Mouse (Mus musculus): ENCODE data around the gene E030018B13Rik. TPM values are rescaled to one million over a fixed set of nuclear protein-coding genes. Genes with fewer than 3 reads are reported as not detected.
A peak's percentile ranks its signal among the peaks of the same experiment; 100 is the strongest.

The E030018B13Rik gene
- polyA plus RNA-seq, 1 experiment from 2014 or later = 0.18 TPM

- no peak overlapping the region for H3K27ac ChIP-seq (ENCODE audit: low read length)
- no peaks in the 10 kb centered on the region for H3K9me3 ChIP-seq (replicated peaks; ENCODE audit: control insufficient read depth, low read length)
- no peak overlapping the region for H3K4me2 ChIP-seq (ENCODE audit: low read depth, low read length)
- H3K4me1 ChIP-seq (ENCODE audit: control insufficient read depth, insufficient read depth, low read length) = no peaks in the 10 kb centered on the region
- no peak for ATAC-seq (replicated peaks; ENCODE audit: extremely low read depth, insufficient read depth, low FRiP score)
- H3K9ac ChIP-seq (ENCODE audit: low read length) = no peak overlapping the region
- no peaks in the 10 kb centered on the region for H3K36me3 ChIP-seq (ENCODE audit: control insufficient read depth, insufficient read depth)
- H3K27me3 ChIP-seq (ENCODE audit: control insufficient read depth, insufficient read depth, low read length) = no peaks in the 10 kb centered on the region
- 59% methylated on average over 11 of the region's 11 CpGs for WGBS
- no peak overlapping the region for H3K4me3 ChIP-seq (ENCODE audit: low read length)
These were observed 31.1 kb downstream of the E030018B13Rik start for GRCm38 (mm10) chr7:63947514-63948487.

GRCm38 (mm10) chr7:63949176-63949575 is 32.5 kb downstream of the E030018B13Rik start:
- no peaks in the 10 kb centered on the region for H3K27me3 ChIP-seq (ENCODE audit: control insufficient read depth, insufficient read depth, low read length)
- no peaks in the 10 kb centered on the region for H3K9me3 ChIP-seq (replicated peaks; ENCODE audit: control insufficient read depth, low read length)
- no peaks in the 10 kb centered on the region for H3K4me1 ChIP-seq (ENCODE audit: control insufficient read depth, insufficient read depth, low read length)
- no peaks in the 10 kb centered on the region for H3K36me3 ChIP-seq (ENCODE audit: control insufficient read depth, insufficient read depth)
- ATAC-seq (replicated peaks; ENCODE audit: extremely low read depth, insufficient read depth, low FRiP score) = no peak
- 74% methylated on average over 3 of the region's 3 CpGs for WGBS
- no peak overlapping the region for H3K9ac ChIP-seq (ENCODE audit: low read length)
- H3K27ac ChIP-seq (ENCODE audit: low read length) = no peak overlapping the region
- H3K4me3 ChIP-seq (ENCODE audit: low read length) = no peak overlapping the region
- no peak overlapping the region for H3K4me2 ChIP-seq (ENCODE audit: low read depth, low read length)

GRCm38 (mm10) chr7:63950931-63951607 is 34.4 kb downstream of the E030018B13Rik start:
- Histone ChIP-seq H3K27ac (ENCODE audit: low read length) (no peak overlapping the region), H3K9ac (ENCODE audit: low read length) (no peak overlapping the region), H3K4me2 (ENCODE audit: low read depth, low read length) (no peak overlapping the region), H3K27me3 (ENCODE audit: control insufficient read depth, insufficient read depth, low read length) (no peaks in the 10 kb centered on the region), H3K4me3 (ENCODE audit: low read length) (no peak overlapping the region), H3K9me3 (replicated peaks; ENCODE audit: control insufficient read depth, low read length) (no peaks in the 10 kb centered on the region), H3K4me1 (ENCODE audit: control insufficient read depth, insufficient read depth, low read length) (peaks cover 3% of the 10 kb centered on the region; the same call in 1 of the 2 replicates), H3K36me3 (ENCODE audit: control insufficient read depth, insufficient read depth) (no peaks in the 10 kb centered on the region)
- 68% methylated on average over 10 of the region's 10 CpGs for WGBS
- ATAC-seq (replicated peaks; ENCODE audit: extremely low read depth, insufficient read depth, low FRiP score) = no peak

GRCm38 (mm10) chr7:63952077-63952898 is 35.6 kb downstream of the E030018B13Rik start:
- Histone ChIP-seq H3K4me3 (ENCODE audit: low read length) (no peak overlapping the region), H3K9me3 (replicated peaks; ENCODE audit: control insufficient read depth, low read length) (no peaks in the 10 kb centered on the region), H3K4me2 (ENCODE audit: low read depth, low read length) (no peak overlapping the region), H3K36me3 (ENCODE audit: control insufficient read depth, insufficient read depth) (no peaks in the 10 kb centered on the region), H3K27me3 (ENCODE audit: control insufficient read depth, insufficient read depth, low read length) (no peaks in the 10 kb centered on the region), H3K27ac (ENCODE audit: low read length) (no peak overlapping the region), H3K9ac (ENCODE audit: low read length) (no peak overlapping the region), H3K4me1 (ENCODE audit: control insufficient read depth, insufficient read depth, low read length) (peaks cover 13% of the 10 kb centered on the region; the same call in 1 of the 2 replicates)
- 63% methylated on average over 7 of the region's 7 CpGs for WGBS
- no peak for ATAC-seq (replicated peaks; ENCODE audit: extremely low read depth, insufficient read depth, low FRiP score)

GRCm38 (mm10) chr7:63955440-63955839 is 38.8 kb downstream of the E030018B13Rik start:
- Histone ChIP-seq H3K4me1 (ENCODE audit: control insufficient read depth, insufficient read depth, low read length) (peaks cover 13% of the 10 kb centered on the region; the same call in 1 of the 2 replicates), H3K9me3 (replicated peaks; ENCODE audit: control insufficient read depth, low read length) (no peaks in the 10 kb centered on the region), H3K27ac (ENCODE audit: low read length) (no peak overlapping the region), H3K36me3 (ENCODE audit: control insufficient read depth, insufficient read depth) (no peaks in the 10 kb centered on the region), H3K27me3 (ENCODE audit: control insufficient read depth, insufficient read depth, low read length) (no peaks in the 10 kb centered on the region), H3K4me3 (ENCODE audit: low read length) (no peak overlapping the region), H3K4me2 (ENCODE audit: low read depth, low read length) (no peak overlapping the region), H3K9ac (ENCODE audit: low read length) (no peak overlapping the region)
- 84% methylated on average over 2 of the region's 2 CpGs for WGBS
- ATAC-seq (replicated peaks; ENCODE audit: extremely low read depth, insufficient read depth, low FRiP score) = no peak

- Histone ChIP-seq H3K9me3 (replicated peaks; ENCODE audit: control insufficient read depth, low read length) (no peaks in the 10 kb centered on the region), H3K9ac (ENCODE audit: low read length) (no peak overlapping the region), H3K27ac (ENCODE audit: low read length) (no peak overlapping the region), H3K4me2 (ENCODE audit: low read depth, low read length) (no peak overlapping the region), H3K4me1 (ENCODE audit: control insufficient read depth, insufficient read depth, low read length) (peaks cover 13% of the 10 kb centered on the region; the same call in 1 of the 2 replicates), H3K4me3 (ENCODE audit: low read length) (no peak overlapping the region), H3K27me3 (ENCODE audit: control insufficient read depth, insufficient read depth, low read length) (no peaks in the 10 kb centered on the region), H3K36me3 (ENCODE audit: control insufficient read depth, insufficient read depth) (no peaks in the 10 kb centered on the region)
- 0 out of 2 replicates have a peak, but pooled peaks have one; percentile 28 for ATAC-seq (replicated peaks; ENCODE audit: extremely low read depth, insufficient read depth, low FRiP score)
- 62% methylated on average over 14 of the region's 14 CpGs for WGBS
These were observed 39.6 kb downstream of the E030018B13Rik start for GRCm38 (mm10) chr7:63956138-63956823.

- no peaks in the 10 kb centered on the region for H3K9me3 ChIP-seq (replicated peaks; ENCODE audit: control insufficient read depth, low read length)
- no peak overlapping the region for H3K9ac ChIP-seq (ENCODE audit: low read length)
- H3K27ac ChIP-seq (ENCODE audit: low read length) = peak overlapping the region; percentile 29; the same call in 1 of the 2 replicates
- peaks cover 13% of the 10 kb centered on the region; the same call in 1 of the 2 replicates for H3K4me1 ChIP-seq (ENCODE audit: control insufficient read depth, insufficient read depth, low read length)
- 35% methylated on average over 16 of the region's 16 CpGs for WGBS
- H3K27me3 ChIP-seq (ENCODE audit: control insufficient read depth, insufficient read depth, low read length) = no peaks in the 10 kb centered on the region
- no peak for ATAC-seq (replicated peaks; ENCODE audit: extremely low read depth, insufficient read depth, low FRiP score)
- 0 out of 2 replicates have a peak overlapping the region, but pooled peaks have one; percentile 7 for H3K4me2 ChIP-seq (ENCODE audit: low read depth, low read length)
- no peak overlapping the region for H3K4me3 ChIP-seq (ENCODE audit: low read length)
- no peaks in the 10 kb centered on the region for H3K36me3 ChIP-seq (ENCODE audit: control insufficient read depth, insufficient read depth)
These were observed 40.5 kb downstream of the E030018B13Rik start for GRCm38 (mm10) chr7:63956981-63957713.
